Mouse (Mus musculus): Measurements from ENCODE around the gene Dnajb3. TPM values are rescaled to one million over a fixed set of nuclear protein-coding genes. Genes with fewer than 3 reads are reported as not detected.
A peak's percentile ranks its signal among the peaks of the same experiment; 100 is the strongest.
"Not testable (repeated sequence)": the region's sequence is repeated elsewhere in the genome, so short reads cannot be mapped to it uniquely, and the experiment has no call there.

Dnajb3 gene
- total RNA-seq, 2 experiments from 2014 or later = not detected

DNA sequence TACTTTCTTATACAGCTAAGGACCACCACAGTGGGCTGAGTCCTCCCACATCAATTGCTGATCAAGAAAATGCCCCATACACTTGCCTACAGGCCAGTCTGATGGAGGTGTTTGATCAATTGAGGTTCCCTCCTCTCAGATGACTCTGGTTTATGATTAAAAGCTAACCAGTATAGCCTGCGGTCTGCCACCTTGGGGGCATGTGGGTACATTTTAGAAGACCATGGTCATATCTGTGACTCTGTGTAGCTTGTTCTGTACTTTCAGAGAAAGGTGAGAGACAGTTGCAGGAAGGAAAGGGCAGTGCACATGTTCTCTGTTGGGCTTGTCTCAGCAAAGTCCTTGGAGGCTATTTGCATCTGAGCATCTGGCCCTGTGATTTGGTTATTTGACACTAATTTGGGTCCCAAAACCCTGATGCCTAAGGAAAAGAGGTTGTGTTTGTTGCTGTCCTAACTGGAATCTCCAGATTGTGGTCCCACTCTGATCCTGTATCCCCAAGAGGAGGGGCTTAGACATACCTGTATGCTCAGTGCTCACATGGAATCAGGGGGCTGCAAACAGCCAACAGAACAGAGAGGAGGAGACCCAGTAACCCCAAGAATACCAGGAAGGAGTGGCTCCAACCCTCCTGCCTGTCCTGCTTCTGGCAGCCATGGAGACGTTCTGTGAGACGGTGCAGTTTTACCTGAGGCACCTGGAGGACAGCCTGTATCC, 27.2 kb upstream of the Dnajb3 start:
- DNase-seq = peak; percentile 3 to 17
- intact Hi-C loops (cut with DNase I) = no loop called here

DNA sequence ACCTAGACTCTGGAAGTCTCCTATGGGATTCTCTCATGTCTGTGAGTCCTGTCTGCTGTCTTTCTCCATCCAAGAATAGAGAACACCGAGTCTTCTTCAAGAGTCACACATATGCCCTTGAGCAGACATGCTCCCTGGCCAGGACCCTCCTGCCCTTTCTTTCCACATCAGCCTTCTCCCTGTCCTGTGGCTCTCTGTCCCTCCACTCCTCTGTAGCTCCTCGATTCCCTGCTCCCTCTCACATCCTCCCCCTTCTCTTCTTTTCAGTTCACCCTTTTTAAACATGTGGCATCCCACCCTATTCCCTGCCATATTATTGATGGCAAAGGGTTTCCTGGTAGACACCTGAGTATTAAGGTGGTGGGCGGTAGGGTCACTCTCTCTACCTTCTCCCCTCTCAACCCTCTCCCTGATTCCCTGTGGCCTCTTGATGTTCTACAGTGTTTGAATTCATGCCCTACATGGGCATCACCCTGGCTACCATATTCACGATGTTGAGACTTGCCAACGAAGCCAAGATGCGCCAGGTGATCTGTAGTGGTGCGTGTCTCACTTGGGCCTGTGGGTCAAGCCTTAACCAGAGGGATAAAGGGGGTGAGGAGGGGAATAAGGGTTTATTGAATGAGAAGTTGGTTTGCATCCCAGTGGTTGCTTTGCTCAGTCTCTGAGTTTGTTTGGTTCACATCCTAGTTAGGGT, 26.4 kb upstream of the Dnajb3 start:
- intact Hi-C loops (cut with DNase I) = no loop called here
- DNase-seq = peak; percentile 4 to 15

GRCm38 (mm10) chr1:88230981-88231802, 25.6 kb upstream of the Dnajb3 start:
- DNase-seq = peak in 1 of 2 experiments; percentile 10
- intact Hi-C loops (cut with DNase I) = no loop called here

DNA sequence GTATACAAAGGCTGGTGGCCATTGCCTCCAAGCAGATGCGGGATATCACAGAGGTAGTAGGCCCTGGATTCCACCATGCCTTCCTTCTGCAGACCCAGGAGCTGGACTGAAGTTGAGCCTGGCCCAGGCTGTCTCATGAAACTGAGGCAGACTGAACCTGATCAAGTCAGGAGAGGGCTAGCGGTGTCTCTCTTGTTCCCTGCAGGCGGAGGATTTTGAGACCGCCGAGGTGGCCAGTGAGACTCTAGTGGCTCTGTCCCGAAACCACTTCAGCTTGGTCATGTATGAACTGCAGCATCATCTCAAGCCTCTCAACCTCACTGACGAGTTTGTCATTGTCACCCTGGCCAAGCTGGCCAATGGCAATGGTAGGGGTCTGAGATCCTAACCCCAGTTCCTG, 24.8 kb upstream of the Dnajb3 start:
- intact Hi-C loops (cut with DNase I) = no loop called here
- peak in 1 of 2 experiments; percentile 6 for DNase-seq

DNA sequence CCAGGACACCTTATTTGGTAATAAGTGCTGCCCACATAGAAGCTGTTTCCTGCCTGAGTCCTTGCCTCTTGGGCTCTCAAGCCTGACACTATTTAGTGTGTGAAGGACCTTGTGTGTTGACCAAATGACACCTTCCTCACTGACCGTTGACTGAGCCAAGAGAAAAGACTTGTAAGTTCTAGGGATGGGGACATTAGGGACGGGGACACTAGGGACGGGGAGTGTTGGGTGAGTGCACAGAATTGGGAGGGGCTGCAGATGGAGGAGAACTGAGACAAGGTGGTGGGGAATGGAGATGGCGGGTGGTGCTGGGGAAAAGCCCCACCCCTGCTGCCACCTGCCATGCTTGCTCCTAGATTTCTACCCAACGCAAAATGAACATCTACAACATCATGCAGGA, 24.4 kb upstream of the Dnajb3 start:
- DNase-seq = peak in 1 of 2 experiments; percentile 5
- intact Hi-C loops (cut with DNase I) = no loop called here

DNA sequence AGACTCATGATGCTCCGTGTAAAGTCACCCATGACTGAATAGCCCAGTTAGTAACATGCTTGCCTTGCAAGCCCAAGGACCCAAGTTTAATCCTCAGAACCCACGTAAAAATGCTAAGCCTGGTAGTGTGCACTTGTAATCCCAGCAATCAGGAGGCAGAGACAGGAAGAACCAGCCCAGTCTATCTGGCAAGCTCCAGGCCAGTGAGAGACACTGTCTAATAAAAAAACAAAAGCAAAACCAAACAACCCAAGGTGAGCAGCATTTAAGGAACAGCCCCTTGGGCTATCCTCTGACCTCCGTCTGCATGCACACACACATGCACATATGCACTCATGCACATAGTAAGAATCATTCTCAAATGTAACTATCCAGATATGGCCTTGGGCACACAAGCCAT, 24.0 kb upstream of the Dnajb3 start:
- intact Hi-C loops (cut with DNase I) = no loop called here
- no peak for DNase-seq

DNA sequence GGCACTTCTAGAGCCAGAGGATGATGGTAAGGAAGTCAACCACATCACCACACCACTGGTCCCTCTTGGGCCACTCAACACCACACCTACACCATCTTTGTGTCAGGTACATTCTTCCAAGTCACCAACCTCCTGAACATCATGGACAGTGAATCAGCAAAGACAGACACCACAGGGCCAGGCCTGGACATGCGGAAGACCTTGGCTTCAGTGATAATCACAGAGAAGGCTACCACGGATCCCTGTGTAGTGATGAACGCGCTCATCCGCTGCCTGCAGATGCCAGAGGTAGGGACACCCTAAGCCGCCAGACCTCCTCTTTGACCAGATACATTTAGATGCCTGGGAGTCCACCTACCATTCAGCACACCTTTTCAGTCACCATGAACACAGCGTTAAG, 22.5 kb upstream of the Dnajb3 start:
- intact Hi-C loops (cut with DNase I) = no loop called here
- peak; percentile 5 to 22 for DNase-seq

DNA sequence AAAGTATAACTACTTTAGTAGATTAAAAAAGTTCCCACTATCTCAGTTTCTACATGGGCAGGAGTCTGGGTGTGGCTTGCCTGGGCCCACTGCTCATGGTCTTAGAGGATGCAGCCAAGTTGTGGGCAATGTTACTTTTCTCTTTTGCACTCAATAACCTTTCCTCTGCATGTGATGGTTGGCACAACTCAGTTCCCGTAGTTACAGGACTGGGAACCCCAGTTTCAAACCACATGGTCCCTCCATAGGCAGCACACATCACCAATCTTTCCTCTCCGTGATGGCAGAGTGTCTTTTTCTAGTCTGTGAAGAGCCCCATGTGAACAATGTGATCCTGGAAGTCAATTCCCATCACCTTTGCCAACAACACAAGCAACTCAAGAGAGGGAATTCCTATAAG, 21.9 kb upstream of the Dnajb3 start:
- DNase-seq = peak in 1 of 2 experiments; percentile 13
- intact Hi-C loops (cut with DNase I) = no loop called here

DNA sequence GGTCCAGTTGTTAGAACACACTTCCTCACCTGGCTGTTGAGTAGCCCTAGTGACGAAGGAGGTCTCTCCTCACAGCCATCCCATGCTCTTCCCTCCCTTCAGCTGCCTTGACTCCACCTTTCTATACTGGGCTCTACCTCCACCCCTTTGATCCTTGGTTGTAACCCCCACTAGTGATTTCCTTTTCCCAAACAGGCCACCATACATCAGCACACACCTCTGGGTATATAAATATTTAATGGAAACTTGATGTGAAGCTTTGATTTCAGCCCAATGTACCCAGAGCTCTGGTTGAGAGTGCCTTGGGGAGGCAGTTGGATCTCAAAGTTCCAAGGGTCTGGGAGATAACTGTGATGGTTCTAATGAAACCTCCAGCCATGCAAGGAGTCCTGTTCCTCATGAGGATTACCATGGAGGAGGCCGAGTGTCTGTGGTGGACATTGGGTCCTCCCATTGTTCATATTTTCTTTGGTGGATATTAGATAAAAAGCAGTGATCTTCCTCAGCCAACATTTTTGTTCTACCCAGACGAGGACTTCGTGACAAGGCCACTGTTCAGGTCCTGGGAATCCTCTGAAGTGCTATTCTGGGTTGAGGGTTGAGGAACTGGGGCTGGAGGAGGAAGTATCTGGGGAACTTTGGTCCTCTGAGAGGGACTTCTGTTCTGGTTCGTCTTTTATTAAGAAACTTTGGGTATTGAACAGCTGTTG, 21.2 kb upstream of the Dnajb3 start, which contains the start of gene Mroh2a:
Gene Mroh2a (plus strand): TSS at position 317 of the 710 bp plus-strand sequence.
- DNase-seq = peak; percentile 8 to 10
- intact Hi-C loops (cut with DNase I) = no loop called here

- DNase-seq = no peak
- intact Hi-C loops (cut with DNase I) = no loop called here
Observed at GRCm38 (mm10) chr1:88225741-88226140, 20.2 kb upstream of the Dnajb3 start.

DNA sequence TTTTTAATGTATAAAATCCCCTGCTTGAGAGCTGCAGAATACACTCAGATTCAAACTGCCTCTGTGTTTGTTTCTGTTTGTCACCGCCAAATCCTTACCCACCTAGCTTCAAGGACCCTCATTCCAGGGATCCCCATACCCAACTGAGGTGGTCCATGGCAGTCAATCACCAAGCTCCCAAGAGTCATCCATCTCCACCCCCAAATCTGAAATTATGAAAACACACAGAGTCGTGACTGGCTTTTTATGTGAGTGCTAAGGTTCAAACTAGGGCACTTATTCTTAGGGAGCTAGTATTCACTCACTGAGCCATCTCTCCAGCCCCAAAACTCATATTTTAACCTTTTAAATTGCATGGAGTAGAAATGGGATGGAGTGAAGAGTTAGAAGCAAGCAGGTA, 19.7 kb upstream of the Dnajb3 start:
- DNase-seq; intact Hi-C loops (cut with DNase I): not testable (repeated sequence)

GRCm38 (mm10) chr1:88224029-88224776, 18.6 kb upstream of the Dnajb3 start:
- intact Hi-C loops (cut with DNase I) = no loop called here
- DNase-seq = no peak

GRCm38 (mm10) chr1:88223591-88223990, 18.0 kb upstream of the Dnajb3 start:
- DNase-seq = peak in 1 of 2 experiments; percentile 5
- intact Hi-C loops (cut with DNase I) = no loop called here

GRCm38 (mm10) chr1:88223011-88223515, 17.5 kb upstream of the Dnajb3 start:
- DNase-seq; intact Hi-C loops (cut with DNase I): not testable (repeated sequence)

DNA sequence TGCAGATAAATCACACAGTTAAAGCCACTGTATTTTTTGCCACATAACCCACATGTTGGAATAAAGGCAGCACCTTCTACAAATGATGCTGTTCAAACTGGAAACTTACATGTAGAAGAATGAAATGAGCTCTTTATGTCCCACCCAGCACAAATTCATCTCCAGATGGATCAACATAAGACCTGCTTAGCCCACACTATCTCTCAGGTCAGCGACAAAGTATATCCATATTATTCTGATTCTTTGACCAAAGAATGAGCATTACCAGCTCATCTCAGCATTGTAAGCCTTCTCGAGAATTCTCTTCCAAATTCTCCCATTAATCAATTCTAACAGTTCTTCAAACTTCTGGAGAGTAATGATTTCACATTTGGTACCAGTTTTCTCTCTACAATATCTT, 16.6 kb upstream of the Dnajb3 start:
- intact Hi-C loops (cut with DNase I) = no loop called here
- DNase-seq = no peak

DNA sequence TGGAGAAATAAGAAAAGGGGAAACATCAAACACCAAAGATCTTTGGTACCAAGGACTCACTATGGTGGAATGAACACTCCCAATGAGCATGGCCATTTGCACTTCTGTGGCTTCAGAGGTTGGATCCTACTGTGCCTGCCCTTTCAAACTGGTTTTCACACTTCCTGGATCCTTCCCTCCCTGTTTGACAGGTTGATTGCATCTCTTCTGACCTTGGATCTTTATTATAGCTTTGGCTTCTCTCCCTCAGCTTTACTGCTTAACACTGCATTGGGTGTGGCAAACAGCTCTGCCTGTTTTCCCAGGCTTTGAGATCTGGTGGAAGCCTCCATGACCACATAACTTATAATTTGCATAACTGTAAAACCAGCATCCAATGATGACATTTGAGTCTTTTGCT, 14.8 kb upstream of the Dnajb3 start:
- intact Hi-C loops (cut with DNase I) = no loop called here
- no peak for DNase-seq

GRCm38 (mm10) chr1:88219054-88219453, 13.5 kb upstream of the Dnajb3 start:
- intact Hi-C loops (cut with DNase I) = no loop called here
- DNase-seq = no peak

DNA sequence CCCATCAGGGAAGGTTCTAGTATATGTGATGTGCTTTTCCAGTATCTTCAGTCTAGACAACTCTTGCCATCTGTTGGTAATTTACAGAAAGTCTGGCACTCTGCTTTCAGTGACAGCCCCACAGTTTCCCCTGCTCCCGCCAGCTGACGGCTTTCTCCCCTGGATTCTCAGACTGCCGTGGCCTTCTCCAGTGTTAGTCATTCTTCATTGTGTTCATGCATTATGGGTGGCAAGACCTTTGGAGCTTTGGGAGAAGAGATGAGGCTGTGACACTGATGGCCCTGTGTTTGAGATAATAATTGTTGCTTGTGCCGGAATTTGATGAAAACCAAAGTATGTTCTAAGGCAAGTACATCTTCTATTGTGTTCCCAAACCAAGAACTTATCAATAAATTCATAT, 13.0 kb upstream of the Dnajb3 start:
- intact Hi-C loops (cut with DNase I) = no loop called here
- DNase-seq = no peak

DNA sequence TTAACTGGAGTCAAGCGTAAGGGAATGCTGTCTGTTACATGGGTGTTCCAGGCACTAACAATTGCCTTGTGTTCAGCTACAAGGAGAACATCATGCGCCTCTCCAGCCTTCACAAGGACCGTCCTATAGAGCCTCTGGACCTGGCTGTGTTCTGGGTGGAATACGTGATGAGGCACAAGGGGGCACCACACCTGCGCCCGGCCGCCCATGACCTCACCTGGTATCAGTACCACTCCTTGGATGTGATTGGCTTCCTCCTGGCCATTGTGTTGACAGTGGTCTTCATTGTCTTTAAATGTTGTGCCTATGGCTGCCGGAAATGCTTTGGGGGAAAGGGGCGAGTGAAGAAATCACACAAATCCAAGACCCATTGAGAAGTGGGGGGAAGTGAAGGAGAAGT, 12.5 kb upstream of the Dnajb3 start:
- intact Hi-C loops (cut with DNase I) = no loop called here
- peak in 1 of 2 experiments; percentile 14 for DNase-seq

GRCm38 (mm10) chr1:88217576-88217975, 12.0 kb upstream of the Dnajb3 start:
- DNase-seq = no peak

More at GRCm38 (mm10) chr1:88217576-88217975, 12.0 kb upstream of the Dnajb3 start:
- intact Hi-C loops (cut with DNase I) = no loop called here
